Mouse (Mus musculus): ENCODE results near the gene Mprip.

The Mprip gene

DNA sequence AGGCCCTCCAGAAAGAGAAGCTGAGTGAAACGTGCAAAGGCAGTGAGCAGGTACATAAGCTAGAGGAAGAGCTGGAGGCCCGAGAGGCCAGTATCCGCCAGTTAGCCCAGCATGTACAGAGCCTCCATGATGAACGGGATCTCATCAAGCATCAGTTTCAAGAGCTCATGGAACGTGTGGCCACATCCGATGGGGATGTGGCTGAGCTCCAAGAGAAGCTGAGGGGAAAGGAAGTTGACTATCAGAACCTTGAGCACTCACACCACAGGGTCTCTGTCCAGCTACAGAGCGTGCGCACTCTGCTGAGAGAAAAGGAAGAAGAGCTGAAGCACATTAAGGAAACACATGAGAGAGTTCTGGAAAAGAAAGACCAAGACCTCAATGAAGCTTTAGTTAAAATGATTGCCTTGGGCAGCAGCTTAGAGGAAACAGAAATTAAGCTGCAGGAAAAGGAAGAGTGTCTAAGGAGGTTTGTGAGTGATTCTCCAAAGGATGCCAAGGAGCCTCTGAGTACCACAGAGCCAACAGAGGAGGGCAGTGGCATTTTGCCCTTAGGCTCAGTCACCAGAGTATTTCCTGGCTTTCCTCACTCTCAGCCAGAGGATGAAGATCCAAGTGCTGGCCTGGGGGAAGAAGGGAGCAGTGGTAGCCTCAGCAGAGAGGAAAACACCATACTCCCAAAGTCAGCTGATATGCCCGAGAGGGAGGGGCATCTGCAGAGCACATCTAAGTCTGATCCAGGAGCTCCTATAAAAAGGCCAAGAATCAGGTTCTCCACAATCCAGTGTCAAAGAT lies 97.3 kb downstream of the Mprip start:
- no peak for DNase-seq (ENCODE audit: low spot score in 2 of 2)

DNA sequence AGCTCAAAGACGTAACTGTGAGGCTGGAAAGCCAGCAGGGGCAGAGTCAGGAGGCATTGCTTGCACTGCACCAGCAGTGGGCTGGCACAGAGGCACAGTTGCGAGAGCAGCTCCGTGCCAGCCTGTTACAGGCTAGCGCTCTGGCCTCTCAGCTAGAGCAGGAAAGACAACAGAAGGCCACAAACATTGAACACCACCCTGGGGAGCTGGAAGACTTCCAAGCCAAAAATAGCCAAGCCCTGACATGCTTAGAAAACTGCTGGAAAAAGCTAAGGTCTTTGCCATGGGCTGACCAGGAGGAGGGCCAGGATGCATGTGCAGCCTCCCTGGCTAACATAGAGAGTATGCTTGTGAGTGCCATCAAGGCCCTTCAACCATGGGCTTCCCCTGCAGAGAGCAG lies 98.1 kb downstream of the Mprip start:
- peak in 1 of 2 experiments; percentile 43 for DNase-seq (ENCODE audit: low spot score in 2 of 2)

DNA sequence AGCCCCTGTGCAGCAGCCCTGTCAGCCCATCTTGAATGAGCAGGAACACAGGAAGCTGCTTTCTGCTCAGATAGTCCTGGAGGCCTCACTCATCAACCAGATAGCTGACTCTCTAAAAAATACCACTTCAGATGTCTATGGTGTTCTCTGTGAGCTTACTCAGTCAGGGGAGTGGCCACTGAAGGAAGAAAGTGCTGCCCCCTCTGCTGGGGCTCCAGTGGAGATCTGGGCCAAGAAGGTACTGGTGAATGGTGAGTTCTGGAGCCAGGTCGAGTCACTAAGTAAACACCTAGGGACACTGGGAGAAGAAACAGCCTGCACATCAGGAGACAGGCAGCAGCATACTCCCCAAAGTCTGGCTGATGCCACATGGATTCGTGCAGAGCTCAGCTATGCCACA lies 98.5 kb downstream of the Mprip start:
- no peak for DNase-seq (ENCODE audit: low spot score in 2 of 2)

DNA sequence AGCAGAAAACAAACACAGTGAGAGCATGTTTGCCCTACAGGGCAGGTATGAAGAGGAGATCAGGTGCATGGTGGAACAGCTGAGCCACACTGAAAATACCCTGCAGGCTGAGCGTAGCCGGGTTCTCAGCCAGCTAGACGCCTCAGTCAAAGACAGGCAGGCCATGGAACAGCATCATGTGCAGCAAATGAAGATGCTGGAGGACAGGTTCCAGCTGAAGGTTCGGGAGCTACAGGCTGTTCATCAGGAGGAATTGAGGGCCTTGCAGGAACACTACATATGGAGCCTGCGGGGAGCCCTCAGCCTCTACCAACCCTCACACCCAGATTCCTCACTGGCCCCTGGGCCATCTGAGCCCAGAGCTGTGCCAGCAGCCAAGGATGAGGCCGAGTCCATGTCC lies 99.7 kb downstream of the Mprip start:
- DNase-seq (ENCODE audit: low spot score in 2 of 2), result no peak

DNA sequence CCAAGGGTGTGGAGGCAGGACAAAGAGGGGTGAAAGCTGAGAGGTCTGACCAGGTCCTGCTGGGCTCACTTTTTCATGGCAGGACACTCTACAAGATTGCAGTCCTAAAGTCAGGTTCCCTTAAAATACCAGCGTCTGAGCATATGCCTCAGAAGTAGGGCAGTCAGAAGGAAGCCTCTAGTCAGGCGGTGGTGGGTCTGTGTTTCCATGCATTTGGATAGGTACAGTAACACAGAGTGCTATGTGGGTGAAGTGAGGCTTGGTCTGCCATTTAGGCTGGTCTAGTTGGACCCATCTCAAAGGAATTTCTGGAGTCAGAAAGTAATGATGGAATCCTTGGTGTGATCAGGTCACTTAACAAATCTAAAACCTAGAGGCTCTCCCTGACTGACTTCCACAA lies 108.2 kb downstream of the Mprip start:
- DNase-seq (ENCODE audit: low spot score in 2 of 2), result peak in 1 of 2 experiments; percentile 20

DNA sequence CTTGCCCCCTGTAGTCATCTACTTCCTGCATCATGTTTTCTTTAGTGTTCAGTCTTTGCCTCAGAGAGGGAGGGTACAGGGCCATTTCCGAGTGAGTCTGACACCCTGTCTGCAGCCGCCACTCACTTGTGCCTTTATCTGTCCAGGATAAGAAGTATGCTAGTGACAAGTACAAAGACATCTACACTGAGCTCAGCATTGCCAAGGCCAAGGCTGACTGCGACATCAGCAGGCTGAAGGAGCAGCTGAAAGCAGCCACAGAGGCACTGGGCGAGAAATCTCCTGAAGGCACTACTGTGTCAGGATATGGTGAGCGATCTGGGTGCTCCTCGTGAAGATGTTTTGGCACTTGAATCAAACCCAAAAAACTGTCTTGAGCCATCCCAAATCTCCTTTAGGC lies 108.6 kb downstream of the Mprip start:
- DNase-seq (ENCODE audit: low spot score in 2 of 2), result no peak

DNA sequence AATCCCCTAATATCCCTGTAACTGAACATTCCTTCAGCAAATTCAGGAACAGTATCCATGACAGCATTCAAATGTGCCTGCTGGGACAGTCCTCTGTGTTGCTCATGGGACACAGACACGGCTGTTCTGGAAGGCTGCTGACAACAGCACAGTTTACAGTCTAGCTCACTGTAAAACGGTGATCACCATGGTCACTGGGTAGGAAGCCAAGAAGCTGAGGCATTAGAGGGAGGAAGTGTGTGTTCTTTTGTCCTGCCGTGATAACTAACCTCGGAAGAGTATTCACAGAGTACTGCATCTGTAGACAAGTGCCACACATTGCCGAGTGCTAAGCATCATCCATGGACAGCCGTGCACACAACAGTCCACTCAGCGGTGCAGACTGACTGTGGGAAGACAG lies 109.6 kb downstream of the Mprip start:
- no peak for DNase-seq (ENCODE audit: low spot score in 2 of 2)

DNA sequence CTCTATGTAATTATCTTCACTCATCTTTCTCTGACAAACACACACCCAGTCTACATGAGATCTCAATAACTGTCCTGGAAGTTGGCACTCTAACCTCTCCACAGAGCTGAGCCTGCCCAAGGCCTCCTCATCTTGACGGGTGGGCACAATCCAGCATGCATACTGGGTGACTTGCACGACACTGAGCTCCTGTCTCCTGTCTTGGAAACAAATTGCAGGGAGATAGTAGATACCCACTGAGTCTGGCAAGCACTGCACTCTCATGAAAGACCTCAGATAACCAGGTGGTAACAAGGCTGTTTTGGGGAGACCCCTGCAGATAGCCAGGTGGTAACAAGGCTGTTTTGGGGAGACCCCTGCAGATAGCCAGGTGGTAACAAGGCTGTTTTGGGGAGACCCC lies 111.2 kb downstream of the Mprip start:
- no peak for DNase-seq (ENCODE audit: low spot score in 2 of 2)

DNA sequence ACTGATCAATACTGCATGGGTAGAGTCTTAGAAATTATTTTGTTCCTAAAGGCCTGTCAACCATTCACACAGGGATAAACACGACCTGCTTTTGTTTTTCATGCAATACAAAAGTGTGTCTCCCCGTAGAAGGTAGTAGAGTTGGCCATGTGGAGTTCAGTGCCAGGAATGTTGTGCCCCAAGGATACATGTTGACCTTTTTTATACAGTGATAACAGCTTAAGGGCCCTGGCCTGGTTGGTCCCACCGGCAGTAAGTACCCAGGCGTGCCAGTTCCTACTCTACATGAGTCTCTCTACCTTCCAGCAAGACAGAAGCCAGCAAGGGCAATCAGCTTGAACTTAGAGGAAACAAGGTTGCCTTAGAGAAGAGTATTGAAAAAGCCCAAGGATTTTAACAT lies 111.8 kb downstream of the Mprip start:
- DNase-seq (ENCODE audit: low spot score in 2 of 2), result no peak

DNA sequence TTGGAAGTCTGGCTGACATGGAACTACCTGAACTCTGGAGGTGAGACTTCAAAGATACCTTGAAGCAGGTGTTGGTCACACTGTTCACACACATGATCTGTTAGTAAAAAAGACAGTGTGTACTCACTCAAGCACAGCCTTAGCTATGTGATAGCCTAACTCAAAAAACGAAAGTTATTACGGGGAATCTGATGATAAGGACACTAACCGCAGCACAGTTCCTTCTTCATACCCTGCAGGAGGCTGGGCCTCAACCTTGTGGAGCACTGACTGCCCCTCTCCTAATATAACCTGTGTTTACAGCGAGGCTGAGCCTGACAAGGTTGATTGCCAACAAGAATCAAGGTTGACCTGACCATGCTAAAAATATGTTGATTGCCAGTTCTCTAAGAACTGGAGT lies 113.4 kb downstream of the Mprip start:
- no peak for DNase-seq (ENCODE audit: low spot score in 2 of 2)

DNA sequence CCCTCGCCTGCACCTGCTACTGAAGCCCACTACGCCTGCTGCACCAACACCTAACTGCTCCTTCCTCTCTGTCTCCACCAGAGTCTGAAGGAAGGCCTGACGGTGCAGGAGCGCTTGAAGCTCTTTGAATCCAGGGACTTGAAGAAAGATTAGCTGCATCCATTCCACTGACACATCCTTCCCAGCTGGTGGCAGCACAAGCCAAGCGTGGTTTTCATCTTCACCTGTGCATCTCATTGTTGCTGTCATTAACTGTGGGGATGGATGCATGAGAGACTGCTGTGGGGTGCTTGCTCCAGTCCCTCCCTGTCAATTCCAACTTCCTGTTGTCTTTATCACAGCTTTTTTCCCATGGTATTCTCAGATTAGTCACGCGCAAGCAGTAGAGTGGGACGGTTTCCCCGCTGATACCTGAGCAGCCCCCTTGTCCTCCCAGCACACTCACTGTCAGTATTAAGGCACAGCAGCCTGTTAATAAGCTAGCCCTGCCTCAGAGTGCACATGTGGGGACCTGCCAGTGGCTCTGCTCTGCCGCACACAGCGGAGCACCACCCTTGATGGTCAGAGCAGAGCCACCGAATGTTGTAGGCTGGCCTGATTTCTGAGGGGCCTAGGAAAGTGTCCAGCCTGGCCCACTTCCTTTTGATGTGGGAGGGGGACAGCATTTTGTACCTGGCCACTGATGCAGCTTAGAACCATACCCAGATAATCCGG lies 114.5 kb downstream of the Mprip start:
- no peak for DNase-seq (ENCODE audit: low spot score in 2 of 2)

DNA sequence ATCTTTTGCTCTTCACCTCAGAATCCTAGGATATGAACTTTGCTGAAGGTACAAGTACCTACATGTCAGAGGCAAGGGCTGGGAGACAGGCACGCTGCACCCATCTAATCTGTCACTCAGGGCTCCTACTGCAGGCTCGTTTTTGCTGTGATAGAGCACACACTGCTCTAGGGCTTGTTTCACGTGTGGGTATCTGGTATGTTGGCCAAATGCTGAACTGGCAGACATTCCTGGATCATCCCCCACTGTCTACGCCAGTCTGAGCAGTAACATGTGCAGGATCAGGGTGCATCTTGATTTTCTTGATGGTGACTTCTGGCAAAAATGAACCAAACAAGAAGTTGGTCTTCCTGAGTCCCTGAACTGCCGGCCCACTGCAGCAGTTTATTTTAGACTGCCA lies 116.2 kb downstream of the Mprip start:
- DNase-seq (ENCODE audit: low spot score in 2 of 2), result no peak

DNA sequence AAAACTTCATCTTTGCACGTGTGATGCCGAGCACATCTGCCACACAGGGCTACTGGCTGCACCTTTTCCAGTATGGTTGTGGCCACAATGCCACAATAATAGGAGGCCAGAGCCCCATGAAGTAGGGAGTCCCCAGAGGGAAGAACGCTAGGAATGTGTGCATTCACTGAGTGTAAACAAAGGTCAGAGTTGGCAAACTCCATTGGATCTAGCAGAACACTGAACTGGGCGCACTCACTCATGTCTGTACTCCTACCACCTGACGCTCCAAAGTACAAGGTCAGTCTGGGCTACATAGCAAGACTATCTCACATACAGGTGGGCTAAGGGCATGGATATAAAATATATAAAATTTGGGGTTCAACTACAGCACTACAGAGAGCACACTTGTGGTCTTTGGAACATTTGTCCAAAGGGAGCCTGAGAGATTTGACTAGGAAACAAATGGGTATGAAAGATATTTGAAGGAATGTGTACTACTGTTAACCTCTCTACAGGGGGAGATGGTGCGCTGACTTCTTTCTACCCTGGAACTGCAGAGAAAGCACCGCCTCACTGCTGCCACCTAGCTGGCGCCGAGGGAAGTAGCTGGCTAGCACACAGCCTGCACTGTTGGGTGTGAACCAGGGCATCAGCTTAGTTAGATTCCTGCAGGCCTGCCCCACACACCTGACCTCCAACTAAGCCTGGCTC lies 117.2 kb downstream of the Mprip start:
- DNase-seq (ENCODE audit: low spot score in 2 of 2), result peak; percentile 47 to 49

DNA sequence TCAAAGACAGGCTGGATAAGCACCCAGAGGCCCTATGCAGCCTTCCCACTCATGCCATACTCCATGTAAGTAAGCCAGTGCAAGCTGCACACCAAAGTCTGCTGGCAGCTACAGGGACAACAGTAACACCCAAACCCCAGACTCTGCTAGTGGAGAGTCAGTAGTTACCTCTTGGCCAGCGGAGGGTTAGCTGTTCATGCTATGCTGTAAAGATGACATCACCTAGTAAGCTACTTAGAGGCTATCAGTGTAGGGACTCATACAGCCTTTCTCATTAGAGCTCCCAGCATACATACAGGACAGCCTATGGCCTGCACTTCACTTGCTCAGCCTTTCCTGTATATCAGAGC lies 117.7 kb downstream of the Mprip start:
- no peak for DNase-seq (ENCODE audit: low spot score in 2 of 2)

DNA sequence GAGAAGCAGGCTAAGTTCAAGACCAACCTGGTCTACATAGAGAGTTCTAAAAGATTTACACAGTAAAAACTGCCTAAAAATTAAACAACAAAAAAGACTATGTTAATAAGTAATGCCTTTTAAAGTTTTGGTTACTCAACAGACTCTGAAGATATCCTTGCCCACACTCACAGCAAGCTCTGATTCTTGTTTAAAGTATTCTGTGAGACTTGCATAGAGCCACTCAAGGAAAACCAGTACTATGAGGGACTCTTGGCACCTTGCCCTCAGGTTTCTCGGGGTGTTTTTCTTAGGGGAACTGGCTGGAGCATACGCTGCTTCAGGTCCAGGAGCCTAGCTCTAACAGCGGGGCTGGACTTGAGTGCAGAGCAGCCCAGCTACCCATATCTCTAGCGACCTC lies 118.3 kb downstream of the Mprip start:
- no peak for DNase-seq (ENCODE audit: low spot score in 2 of 2)

DNA sequence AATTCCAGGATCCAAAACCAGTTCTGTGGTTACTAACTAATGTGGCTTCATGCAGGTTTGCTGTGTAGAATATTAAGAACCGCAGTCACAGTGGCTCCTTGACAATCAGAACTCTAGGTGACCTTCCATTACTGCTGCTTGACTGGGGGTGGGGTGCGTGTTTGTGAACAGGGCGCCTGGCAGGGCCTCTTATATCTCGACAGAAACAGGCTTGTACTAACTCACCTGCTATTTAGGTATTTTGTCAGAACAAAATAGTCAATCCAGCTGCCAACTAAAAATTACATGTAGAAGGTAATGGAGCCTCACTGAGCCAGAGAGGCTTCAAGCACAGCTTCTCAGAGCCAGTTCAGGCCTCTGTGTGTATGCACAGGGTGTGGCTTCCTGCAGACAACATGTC lies 119.1 kb downstream of the Mprip start:
- no peak for DNase-seq (ENCODE audit: low spot score in 2 of 2)

DNA sequence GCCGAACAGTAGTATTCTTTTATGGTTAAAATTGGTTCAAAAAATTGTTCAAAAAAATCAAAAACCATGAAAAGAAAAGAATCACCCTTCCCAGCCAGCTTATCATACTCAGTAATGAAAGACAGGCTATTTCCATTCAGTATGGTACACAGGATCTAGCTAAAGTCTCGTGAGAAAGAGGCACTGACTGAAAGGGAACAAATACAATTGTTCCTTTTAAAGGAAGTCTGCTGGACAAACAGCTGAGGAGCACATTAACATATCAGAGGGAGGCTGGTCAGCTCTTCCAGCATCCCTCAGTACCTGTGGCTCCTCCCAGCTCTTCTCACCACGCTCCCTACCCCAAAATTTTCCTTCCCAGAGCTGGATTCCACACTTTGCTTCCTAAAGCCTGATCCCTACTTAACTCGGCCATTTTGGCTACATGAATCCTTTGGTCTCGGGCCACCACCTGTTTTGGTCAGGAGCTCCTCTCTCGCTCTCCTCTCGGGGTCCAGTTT lies 121.0 kb downstream of the Mprip start:
- DNase-seq (ENCODE audit: low spot score in 2 of 2), result no peak

DNA sequence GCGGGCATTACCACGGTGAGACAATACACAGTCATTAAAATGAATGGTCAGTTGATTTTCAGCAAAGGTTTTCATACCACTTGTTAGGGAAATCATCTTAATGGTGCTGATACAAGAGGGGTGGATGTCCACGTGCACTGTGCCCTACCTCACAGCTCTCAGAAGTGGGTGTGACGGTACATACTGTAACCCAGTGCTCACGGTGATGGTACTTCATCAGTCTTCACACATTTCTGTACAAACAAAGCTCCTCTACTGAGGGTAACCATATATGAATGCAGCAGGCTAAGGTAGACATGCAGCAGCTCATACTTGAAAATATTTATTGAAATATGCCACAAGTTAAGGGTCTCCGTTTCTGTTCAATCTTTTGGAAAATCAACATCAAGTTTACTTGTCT lies 122.5 kb downstream of the Mprip start:
- DNase-seq (ENCODE audit: low spot score in 2 of 2), result no peak

DNA sequence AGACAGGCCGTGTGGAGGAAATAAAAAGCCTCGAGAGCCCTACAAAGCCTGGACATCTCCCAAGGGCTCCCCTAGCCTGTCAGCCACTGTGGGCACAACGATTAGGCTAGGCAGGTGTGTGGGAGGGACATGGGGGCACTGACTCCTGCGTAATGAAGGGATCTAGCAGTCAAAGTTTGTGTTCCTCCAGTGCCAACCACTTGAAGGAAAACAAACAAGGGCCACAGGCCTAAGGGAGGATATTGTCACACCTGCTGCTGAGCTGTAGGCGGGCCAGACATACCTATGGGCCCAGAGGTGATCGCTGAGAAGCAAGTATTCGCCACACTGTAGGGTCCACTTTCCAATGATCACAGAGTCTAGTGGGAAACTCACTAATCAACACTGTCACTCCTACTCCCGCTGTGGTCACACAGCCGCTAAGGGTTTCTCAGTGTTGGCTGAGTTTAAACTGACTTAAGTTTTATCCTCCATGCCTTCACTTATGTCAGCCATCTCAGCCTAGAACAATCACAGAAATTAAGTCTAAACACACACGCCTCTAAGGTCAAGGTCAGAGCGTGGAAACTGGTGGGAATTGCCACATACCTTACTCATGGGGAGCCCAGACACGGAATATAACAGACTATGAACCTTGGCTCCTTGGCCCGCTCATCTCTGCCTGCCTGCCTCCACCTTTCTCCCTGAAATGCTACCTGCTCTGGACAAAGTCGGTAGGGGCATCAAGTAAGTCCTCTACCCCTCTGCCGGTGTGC lies 125.5 kb downstream of the Mprip start:
- DNase-seq (ENCODE audit: low spot score in 2 of 2), result no peak

DNA sequence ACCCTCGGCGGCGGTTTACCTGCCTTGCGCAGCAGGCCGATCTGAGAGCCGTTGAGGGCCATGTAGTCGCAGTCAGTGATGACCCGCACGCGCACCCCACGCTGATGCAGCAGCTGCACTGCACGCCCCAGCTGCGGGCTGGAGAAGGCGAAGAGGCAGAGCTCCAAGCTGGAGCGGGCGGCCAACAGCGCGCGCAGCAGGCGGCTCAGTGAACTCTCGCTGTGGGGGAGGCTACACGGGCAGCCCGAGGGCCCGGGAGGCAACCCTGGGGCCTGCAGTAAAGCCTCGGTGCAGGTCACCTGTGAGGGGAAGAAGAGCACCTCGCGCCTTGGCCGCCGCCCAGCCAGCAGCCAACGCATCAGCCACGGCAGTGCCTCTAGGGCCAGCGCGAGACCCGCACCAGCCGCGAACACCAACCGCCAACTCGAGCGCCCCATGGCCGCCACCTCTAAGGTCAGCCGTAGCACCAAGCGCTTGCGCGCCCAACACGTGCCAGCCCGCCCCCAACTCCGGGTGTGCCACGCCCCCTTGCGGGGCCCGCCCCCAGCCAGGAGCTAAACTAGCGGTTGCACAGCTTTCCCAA lies 126.2 kb downstream of the Mprip start, which contains the start of gene Pld6:
TSS of gene Pld6 (minus strand) at position 447 of the 583 bp plus-strand sequence.
- DNase-seq (ENCODE audit: low spot score in 2 of 2), result peak in 1 of 2 experiments; percentile 16

DNA sequence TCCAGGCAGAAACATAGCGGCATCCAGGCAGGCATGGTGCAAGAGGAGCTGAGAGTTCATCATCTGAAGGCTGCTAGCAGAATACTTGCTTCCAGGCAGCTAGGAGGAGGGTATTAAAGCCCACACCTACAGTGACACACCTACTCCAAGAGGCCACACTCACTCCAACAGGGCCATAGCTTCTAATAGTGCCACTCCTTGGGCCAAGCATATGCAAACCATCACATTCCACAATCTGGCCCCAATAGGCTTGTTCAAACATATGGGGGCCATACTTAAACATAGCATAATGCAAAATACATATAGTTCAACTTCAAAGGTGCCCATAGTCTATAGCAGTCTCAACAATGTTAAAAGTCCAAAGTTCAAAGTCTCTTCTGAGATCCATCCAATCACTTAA lies 128.2 kb downstream of the Mprip start:
- no peak for DNase-seq (ENCODE audit: low spot score in 2 of 2)

DNA sequence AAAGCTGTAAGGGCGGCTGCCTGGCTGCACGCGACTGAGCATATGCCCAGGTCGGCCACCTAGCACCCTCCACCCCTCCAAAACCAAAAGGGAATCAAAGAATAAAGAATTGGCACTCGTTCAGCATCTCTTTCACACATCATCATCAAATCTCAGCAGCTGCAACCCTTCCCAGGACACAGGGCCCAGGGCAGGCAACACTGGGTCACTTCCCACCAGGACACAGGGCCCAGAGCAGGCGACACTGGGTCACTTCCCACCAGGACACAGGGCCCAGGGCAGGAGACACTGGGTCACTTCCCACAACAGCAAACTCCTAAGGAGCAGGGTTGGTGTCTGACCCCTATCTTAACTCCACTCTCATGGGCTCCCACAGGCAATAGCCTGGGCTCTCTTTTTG lies 132.3 kb downstream of the Mprip start:
- no peak for DNase-seq (ENCODE audit: low spot score in 2 of 2)
